Mouse (Mus musculus) hindbrain, embryonic 16.5 days (tissue): Measurements from ENCODE around the gene Vangl1. TPM values are rescaled to one million over a fixed set of nuclear protein-coding genes. Genes with fewer than 3 reads are reported as not detected.
A peak's percentile ranks its signal among the peaks of the same experiment; 100 is the strongest.
"Not testable (repeated sequence)": the region's sequence is repeated elsewhere in the genome, so short reads cannot be mapped to it uniquely, and the experiment has no call there.

Experiments
- ATAC-seq: fragments of 200-750 bp; cut with Nextera tagmentation; 2 replicates; pipeline ENCODE4 v1.8.0; 2017; ENCODE audit warnings: moderate TSS enrichment, moderate library complexity
- H3K27ac ChIP-seq: fragments of 300-500 bp; sonication (generic); 2 replicates; pipeline ENCODE4 v1.5.1; 2014; ENCODE audit warnings: low read depth, mild to moderate bottlenecking, control low read depth, low read length, moderate library complexity
- H3K27me3 ChIP-seq: fragments of 300-500 bp; sonication (generic); replicated peaks from 2 replicates; pipeline ENCODE4 v1.6.1; 2014; ENCODE audit warnings: low read length; ENCODE audit not compliant: control insufficient read depth, insufficient read depth
- H3K36me3 ChIP-seq: fragments of 300-500 bp; sonication (generic); 2 replicates; pipeline ENCODE4 v1.6.1; 2014; ENCODE audit warnings: mild to moderate bottlenecking, low read length, moderate library complexity, mixed read lengths; ENCODE audit not compliant: control insufficient read depth, insufficient read depth
- H3K4me1 ChIP-seq: fragments of 300-500 bp; sonication (generic); 2 replicates; pipeline ENCODE4 v1.6.1; 2014; ENCODE audit warnings: low read depth, low read length; ENCODE audit not compliant: control insufficient read depth, insufficient read depth
- H3K4me2 ChIP-seq: fragments of 300-500 bp; sonication (generic); 2 replicates; pipeline ENCODE4 v1.6.1; 2014; ENCODE audit warnings: mild to moderate bottlenecking, low read length, control low read depth, moderate library complexity
- H3K4me3 ChIP-seq: fragments of 300-500 bp; sonication (generic); 2 replicates; pipeline ENCODE4 v1.5.1; 2014; ENCODE audit warnings: mild to moderate bottlenecking, low read length, control low read depth, moderate library complexity
- H3K9ac ChIP-seq: fragments of 300-500 bp; sonication (generic); 2 replicates; pipeline ENCODE4 v1.6.1; 2014; ENCODE audit warnings: low read depth, mild to moderate bottlenecking, control low read depth, low read length, moderate library complexity
- H3K9me3 ChIP-seq: fragments of 300-500 bp; sonication (generic); 2 replicates; pipeline ENCODE4 v1.6.1; 2014; ENCODE audit warnings: mild to moderate bottlenecking, low read length, moderate library complexity; ENCODE audit not compliant: control insufficient read depth
- WGBS: fragments of 180-500 bp; shearing (Covaris S2); extraction: QIAGEN DNeasy Blood & Tissue Kit; methylation state at CpG from one replicate; pipeline ENCODE4 v1.1.7; 2014; 5-methylcytosine and 5-hydroxymethylcytosine counted together
- polyA plus RNA-seq: library from polyadenylated mRNA; unstranded; fragments of >200 nt; fragmentation: Nextera tagmentation; extraction: Ambion mirVana; gene quantifications from 2 replicates; pipeline ENCODE4 v1.2.1, GENCODE M21; 2015

Vangl1 gene
- polyA plus RNA-seq, 1 experiment from 2014 or later: 7.9 TPM

GRCm38 (mm10) chr3:102167555-102168210, 36.8 kb downstream of the Vangl1 start:
- H3K27ac ChIP-seq: no peak overlapping the region
- no peaks in the 10 kb centered on the region for H3K27me3 ChIP-seq
- 12% methylated on average over 10 of the region's 10 CpGs for WGBS
- ATAC-seq: no peak
- H3K4me1 ChIP-seq: peaks cover 24% of the 10 kb centered on the region
- peak overlapping the region; percentile 5; the same call in 1 of the 2 replicates for H3K9ac ChIP-seq
- H3K4me3 ChIP-seq: no peak overlapping the region
- no peaks in the 10 kb centered on the region for H3K9me3 ChIP-seq
- H3K4me2 ChIP-seq: no peak overlapping the region
- H3K36me3 ChIP-seq: no peaks in the 10 kb centered on the region

GRCm38 (mm10) chr3:102166794-102167193, 37.7 kb downstream of the Vangl1 start:
- Histone ChIP-seq H3K9ac (no peak overlapping the region), H3K4me3 (no peak overlapping the region), H3K9me3 (no peaks in the 10 kb centered on the region), H3K27ac (no peak overlapping the region), H3K4me2 (no peak overlapping the region), H3K27me3 (no peaks in the 10 kb centered on the region), H3K36me3 (no peaks in the 10 kb centered on the region), H3K4me1 (peaks cover 24% of the 10 kb centered on the region)
- 86% methylated on average over 8 of the region's 8 CpGs for WGBS
- no peak for ATAC-seq

GRCm38 (mm10) chr3:102166287-102166620, 38.2 kb downstream of the Vangl1 start:
- no peak overlapping the region for H3K4me3 ChIP-seq
- H3K4me2 ChIP-seq: no peak overlapping the region
- H3K9me3 ChIP-seq: no peaks in the 10 kb centered on the region
- WGBS: 71% methylated on average over 4 of the region's 4 CpGs
- H3K9ac ChIP-seq: no peak overlapping the region
- no peak overlapping the region for H3K27ac ChIP-seq
- peaks cover 24% of the 10 kb centered on the region for H3K4me1 ChIP-seq
- H3K36me3 ChIP-seq: no peaks in the 10 kb centered on the region
- no peak for ATAC-seq
- H3K27me3 ChIP-seq: no peaks in the 10 kb centered on the region

GRCm38 (mm10) chr3:102165536-102166286, 38.8 kb downstream of the Vangl1 start:
- WGBS: 76% methylated on average over 21 of the region's 21 CpGs
- H3K9me3 ChIP-seq: no peaks in the 10 kb centered on the region
- no peaks in the 10 kb centered on the region for H3K36me3 ChIP-seq
- H3K4me1 ChIP-seq: peaks cover 24% of the 10 kb centered on the region
- ATAC-seq: no peak
- no peak overlapping the region for H3K27ac ChIP-seq
- H3K4me3 ChIP-seq: no peak overlapping the region
- no peak overlapping the region for H3K9ac ChIP-seq
- no peak overlapping the region for H3K4me2 ChIP-seq
- H3K27me3 ChIP-seq: no peaks in the 10 kb centered on the region

- H3K27me3 ChIP-seq: no peaks in the 10 kb centered on the region
- H3K4me1 ChIP-seq: peaks cover 20% of the 10 kb centered on the region
- no peak for ATAC-seq
- WGBS: 72% methylated on average over 4 of the region's 4 CpGs
- no peak overlapping the region for H3K4me2 ChIP-seq
- H3K4me3 ChIP-seq: no peak overlapping the region
- no peak overlapping the region for H3K9ac ChIP-seq
- H3K36me3 ChIP-seq: no peaks in the 10 kb centered on the region
- no peaks in the 10 kb centered on the region for H3K9me3 ChIP-seq
- H3K27ac ChIP-seq: no peak overlapping the region
Observed at GRCm38 (mm10) chr3:102164911-102165310, 39.6 kb downstream of the Vangl1 start.

GRCm38 (mm10) chr3:102163861-102164260, 40.6 kb downstream of the Vangl1 start:
- WGBS: 64% methylated on average over 1 of the region's 1 CpGs
- not testable (repeated sequence) for H3K9me3 ChIP-seq, H3K27ac ChIP-seq, H3K4me3 ChIP-seq, H3K36me3 ChIP-seq, H3K27me3 ChIP-seq, ATAC-seq, H3K4me2 ChIP-seq, H3K9ac ChIP-seq
- peaks cover 11% of the 10 kb centered on the region for H3K4me1 ChIP-seq

GRCm38 (mm10) chr3:102159423-102160325, 44.8 kb downstream of the Vangl1 start:
- H3K4me2 ChIP-seq: no peak overlapping the region
- H3K36me3 ChIP-seq: no peaks in the 10 kb centered on the region
- no peak overlapping the region for H3K27ac ChIP-seq
- no peaks in the 10 kb centered on the region for H3K4me1 ChIP-seq
- H3K9me3 ChIP-seq: no peaks in the 10 kb centered on the region
- ATAC-seq: peak; percentile 79; the same call in 1 of the 2 replicates
- WGBS: 60% methylated on average over 14 of the region's 14 CpGs
- no peaks in the 10 kb centered on the region for H3K27me3 ChIP-seq
- no peak overlapping the region for H3K4me3 ChIP-seq
- no peak overlapping the region for H3K9ac ChIP-seq

- H3K4me3 ChIP-seq: no peak overlapping the region
- H3K9me3 ChIP-seq: no peaks in the 10 kb centered on the region
- H3K27ac ChIP-seq: no peak overlapping the region
- WGBS: 66% methylated on average over 14 of the region's 14 CpGs
- peak; percentile 62; the same call in 1 of the 2 replicates for ATAC-seq
- no peaks in the 10 kb centered on the region for H3K27me3 ChIP-seq
- no peaks in the 10 kb centered on the region for H3K36me3 ChIP-seq
- H3K9ac ChIP-seq: no peak overlapping the region
- no peaks in the 10 kb centered on the region for H3K4me1 ChIP-seq
- H3K4me2 ChIP-seq: no peak overlapping the region
Observed at GRCm38 (mm10) chr3:102158759-102159422, 45.6 kb downstream of the Vangl1 start.
